Mouse (Mus musculus) layer of hippocampus, adult 8-10 months (tissue): ENCODE results near the gene Egflam. TPM values are rescaled to one million over a fixed set of nuclear protein-coding genes. Genes with fewer than 3 reads are reported as not detected.

ENCODE experiments used
- DNase-seq, 2 experiments: peaks; one replicate each; pipeline ENCODE4 v3.0.0; 2022; ENCODE audit warnings: low spot score in 2 of 2
- total RNA-seq, 4 experiments: library from RNA; stranded (reverse); gene quantifications; 2 replicates each; pipeline ENCODE4 v1.2.4; 2022

Egflam gene
- total RNA-seq, 4 experiments from 2014 or later: 3.0 to 5.6 (median 3.5) TPM

DNA sequence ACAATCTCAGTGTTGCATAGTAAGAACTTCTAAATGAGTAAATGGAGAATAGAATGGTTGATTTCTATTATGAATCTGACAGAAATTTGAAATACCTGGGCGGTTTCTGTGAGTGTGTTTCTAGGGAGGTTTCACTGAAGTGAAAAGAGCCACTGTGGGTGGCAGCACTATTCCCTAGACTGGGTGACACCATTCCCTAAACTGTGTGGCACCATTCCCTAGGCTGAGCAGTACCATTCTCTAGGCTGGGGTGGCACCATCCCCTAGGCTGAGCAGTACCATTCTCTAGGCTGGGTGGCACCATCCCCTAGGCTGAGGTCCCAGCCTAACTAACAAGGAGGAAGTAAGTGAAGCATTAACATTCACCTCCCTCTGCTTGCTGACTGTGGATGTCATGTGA, 103.0 kb downstream of the Egflam start:
- no peak for DNase-seq

DNA sequence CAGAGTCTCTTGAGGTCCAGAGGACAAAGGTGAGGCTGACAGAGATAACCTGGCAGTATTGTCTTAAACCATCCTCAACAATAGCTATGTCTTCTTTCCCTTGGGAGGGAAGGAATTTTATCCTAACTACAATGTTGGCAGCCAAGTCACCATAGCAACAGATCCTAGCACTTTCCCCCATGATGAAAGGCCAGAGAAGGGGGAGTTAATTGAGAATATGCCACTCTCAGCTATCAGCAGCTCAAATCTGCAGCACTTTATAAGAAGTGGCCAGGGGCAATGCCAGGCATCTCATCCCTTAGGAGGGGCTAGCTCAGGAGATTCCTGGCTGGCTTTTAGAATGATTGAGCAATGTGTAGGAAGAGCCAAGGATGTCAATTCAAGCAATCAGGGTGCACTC, 105.3 kb downstream of the Egflam start:
- DNase-seq: no peak

- no peak for DNase-seq
Observed at GRCm38 (mm10) chr15:7290003-7290402, 108.2 kb downstream of the Egflam start.

DNA sequence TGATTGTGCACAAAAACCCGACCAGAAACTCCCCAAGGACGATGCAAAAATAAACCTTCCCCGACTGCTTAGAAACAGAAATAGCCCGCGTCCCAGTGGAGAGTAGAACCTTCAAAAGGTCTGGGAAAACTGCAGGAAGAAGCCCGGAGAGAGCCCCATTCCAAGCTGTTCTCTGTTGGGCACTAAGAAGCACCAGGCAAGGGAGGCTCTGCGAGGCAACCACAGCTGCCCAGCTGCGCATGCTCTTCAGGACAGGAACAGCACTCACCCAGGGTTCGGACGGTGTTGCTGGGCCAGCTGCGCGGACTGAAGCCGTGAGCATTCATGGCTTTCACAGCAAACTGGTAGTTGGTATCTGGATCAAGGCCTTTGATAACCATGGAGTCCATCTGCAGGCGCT, 108.7 kb downstream of the Egflam start:
- DNase-seq: no peak

GRCm38 (mm10) chr15:7288841-7289424, 109.3 kb downstream of the Egflam start:
- no peak for DNase-seq

- no peak for DNase-seq
Observed at GRCm38 (mm10) chr15:7287911-7288310, 110.3 kb downstream of the Egflam start.

GRCm38 (mm10) chr15:7281579-7281978, 116.6 kb downstream of the Egflam start:
- no peak for DNase-seq

- DNase-seq: peak; percentile 56 to 82
Observed at GRCm38 (mm10) chr15:7263822-7264221, 134.4 kb downstream of the Egflam start.

DNA sequence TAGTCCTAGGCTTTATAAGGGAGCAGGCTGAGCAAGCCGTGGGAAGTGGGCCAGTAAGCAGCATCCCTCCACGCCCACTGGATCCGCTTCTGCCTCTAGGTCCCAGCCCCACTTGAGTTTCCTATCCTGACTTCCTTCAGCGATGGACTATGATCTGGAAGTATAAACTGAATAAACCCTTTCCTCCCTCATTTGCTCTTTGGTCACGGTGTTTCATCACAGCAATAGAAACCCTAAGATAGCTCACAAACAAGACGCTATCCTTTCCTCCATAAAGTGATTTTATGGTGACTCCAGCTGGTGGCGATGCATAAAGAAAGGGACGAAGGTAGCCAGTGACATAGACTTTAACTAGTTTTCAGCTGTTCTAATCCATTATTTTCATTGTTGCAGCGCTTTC, 134.9 kb downstream of the Egflam start:
- DNase-seq: no peak

DNA sequence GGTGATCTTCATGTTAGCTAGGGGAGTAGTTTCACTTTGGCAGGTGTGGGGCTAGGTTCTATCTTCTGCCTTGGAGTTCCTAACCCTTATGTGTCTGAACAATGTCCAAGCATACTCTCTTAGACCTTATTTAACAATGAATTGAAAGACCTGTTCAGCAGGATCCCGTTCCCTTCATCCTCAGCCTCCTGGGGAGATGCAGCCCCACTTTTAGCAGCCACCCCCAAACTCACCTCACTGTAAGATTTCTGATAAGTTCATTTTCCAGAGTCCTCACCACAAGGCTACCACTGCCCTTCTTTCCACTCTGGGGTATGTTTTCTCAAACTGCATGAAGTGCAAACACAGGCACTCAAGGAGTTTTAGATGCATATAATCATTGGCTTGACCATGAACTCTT, 136.8 kb downstream of the Egflam start:
- no peak for DNase-seq

- DNase-seq: no peak
Observed at GRCm38 (mm10) chr15:7256577-7256976, 141.6 kb downstream of the Egflam start.

DNA sequence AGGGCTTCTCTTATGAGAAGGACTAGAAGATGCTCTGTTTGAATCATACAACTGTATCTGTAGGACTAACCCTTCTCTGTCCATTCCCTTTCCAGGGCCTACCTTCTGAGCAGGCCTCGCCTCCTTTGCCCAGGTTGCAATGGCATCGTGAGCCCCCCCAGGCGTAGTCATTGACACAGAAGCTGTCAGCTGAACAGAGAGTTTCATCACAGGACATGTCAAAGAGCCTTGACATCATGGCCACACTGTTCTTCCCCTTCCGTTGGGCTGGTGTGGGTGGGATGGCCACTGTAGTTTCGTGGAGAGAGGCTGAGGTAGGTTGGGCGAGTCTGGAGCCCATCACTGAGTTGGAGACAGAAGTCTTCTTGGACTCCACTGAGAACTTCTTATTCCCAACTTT, 144.9 kb downstream of the Egflam start:
- no peak for DNase-seq

DNA sequence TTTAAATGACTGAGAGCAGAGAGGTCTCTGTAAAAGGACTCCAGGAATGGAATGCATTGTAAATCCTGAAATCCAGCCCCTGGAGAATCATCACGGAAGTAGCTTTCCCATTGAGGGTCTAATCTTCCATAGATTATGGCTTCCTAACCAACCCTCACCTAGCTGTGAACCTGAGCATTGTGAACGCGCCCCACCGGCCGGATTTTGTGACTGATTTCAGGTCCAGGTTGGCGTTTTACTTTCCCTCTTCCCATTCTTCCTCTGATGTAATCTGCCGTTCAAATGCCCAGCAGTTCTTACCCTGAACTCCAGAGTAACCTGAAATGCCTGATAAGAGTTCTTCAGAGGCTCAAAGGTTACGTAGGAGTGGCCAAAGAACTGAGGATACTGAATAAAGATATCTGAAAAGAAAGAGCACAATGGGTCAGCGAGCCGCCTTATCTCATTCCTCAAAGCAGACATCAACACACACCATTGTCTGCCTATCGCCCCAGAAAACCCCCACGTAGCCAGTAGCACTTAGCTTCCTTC, 146.0 kb downstream of the Egflam start:
- DNase-seq: no peak

- DNase-seq: no peak
Observed at GRCm38 (mm10) chr15:7251042-7251441, 147.2 kb downstream of the Egflam start.

DNA sequence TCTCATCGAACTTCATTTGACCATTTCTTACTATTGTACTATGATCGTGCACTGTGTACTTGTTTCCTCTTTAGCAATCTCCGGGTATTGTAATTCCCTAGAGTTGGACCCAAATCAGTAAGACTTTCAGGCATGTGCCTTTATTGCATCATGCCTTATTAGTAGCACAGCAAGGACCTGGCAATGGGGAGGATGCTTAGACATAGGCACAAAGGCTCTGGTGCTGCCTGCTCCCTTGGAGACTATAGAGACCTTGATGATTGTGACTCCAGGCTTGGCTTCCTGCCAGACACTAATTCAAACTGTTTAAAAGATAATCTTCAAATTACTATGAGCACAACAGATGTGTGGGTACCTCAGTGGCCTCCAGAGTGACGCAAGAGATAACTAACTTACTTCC, 149.0 kb downstream of the Egflam start:
- DNase-seq: no peak

- DNase-seq: no peak
Observed at GRCm38 (mm10) chr15:7247321-7247720, 150.9 kb downstream of the Egflam start.

GRCm38 (mm10) chr15:7242161-7242850, 155.9 kb downstream of the Egflam start:
- no peak for DNase-seq

DNA sequence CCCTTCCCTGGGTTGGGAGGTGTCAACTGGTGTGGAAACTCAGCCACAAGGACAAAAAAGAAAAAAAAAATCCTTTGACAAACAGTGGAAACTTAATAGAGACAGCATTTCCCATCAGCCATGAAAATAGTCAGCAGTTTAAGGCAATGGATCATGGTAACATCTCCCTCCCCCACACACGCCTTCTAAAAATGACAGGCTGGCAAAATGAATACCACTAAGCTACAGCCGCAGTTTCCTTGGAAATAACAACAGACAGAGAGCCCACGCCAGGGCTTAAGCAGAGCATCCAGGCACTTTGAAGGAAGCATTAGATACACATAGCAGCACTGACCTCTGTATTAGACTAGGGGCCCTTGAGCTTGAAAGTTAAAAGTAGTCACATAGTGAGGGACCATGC, 157.2 kb downstream of the Egflam start:
- peak in 1 of 2 experiments; percentile 30 for DNase-seq

- DNase-seq: no peak
Observed at GRCm38 (mm10) chr15:7239904-7240303, 158.3 kb downstream of the Egflam start.

DNA sequence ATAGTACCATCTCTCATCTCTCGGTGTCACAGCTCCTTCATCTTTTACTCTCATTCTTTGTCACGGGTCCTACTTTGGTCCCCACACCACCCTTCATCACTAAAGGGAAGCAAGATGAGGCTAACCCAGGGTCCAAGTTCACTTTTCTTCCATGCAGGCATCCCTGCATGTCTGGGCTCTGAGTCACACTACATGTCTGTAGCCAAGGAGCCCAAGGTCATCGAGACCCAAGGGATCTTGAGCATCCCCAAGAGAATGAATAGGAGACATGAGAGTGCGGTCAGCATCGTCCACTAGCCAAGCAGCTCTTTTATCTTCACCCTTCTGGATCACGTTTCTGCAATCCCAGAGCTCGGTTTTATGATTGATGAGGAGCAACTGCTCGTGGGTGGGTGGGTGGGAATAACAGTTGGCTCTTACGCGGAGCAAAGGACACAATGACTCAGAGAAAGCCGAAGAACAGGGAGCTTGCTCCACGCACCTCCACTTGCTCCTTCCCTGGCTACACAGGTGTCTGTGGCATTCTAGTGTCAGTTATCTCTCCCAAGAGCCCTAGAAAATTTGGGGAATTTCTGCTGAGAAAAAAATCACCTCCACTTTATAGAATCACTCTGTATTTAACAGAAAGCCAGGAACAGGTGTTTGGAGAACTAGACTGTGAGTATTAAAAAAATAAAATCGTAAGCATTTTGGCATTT, 164.7 kb downstream of the Egflam start:
- DNase-seq: no peak

GRCm38 (mm10) chr15:7226225-7226624, 172.0 kb downstream of the Egflam start:
- peak; percentile 48 to 80 for DNase-seq

DNA sequence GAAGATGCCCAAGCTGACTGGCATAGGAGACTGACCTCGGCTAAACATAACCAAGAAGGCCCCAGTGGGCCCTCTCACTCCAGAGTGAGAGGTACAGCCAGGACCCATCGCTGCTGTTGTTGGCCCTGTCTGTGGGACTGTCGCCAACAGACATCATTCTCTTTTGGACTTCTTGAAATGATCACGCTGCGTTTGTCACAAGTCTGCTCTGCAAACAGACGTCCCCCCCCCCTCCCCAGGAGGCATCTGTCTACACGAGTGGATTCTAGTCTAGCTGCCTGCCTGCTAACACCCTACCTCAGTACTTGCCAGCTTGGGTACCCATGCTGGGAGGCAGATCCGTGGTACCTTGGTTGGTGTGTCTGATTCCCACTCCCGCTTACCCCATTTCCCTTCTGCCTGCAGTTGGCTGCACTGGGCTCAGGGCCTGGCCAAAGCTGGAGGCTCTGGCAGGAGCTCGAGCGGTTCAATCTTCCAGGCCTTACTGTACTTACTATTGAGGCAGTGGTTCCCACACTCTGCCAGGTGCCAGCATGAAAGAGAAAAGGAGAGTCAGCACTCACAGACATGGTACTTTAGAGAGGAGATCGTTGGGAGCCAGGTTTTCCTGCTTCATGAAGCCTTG, 173.9 kb downstream of the Egflam start:
- DNase-seq: no peak
